Mouse (Mus musculus): ENCODE results near the gene Cckbr. TPM values are rescaled to one million over a fixed set of nuclear protein-coding genes. Genes with fewer than 3 reads are reported as not detected.

The Cckbr gene
- polyA plus RNA-seq, 1 experiment from 2014 or later, result not detected

GRCm38 (mm10) chr7:105485029-105485428 lies 59.5 kb downstream of the Cckbr start:
- in situ Hi-C loops (cut with MboI; ENCODE audit: low pct_unique_long_range_greater_than_20kb), result no loop called here
- no peaks in the 10 kb centered on the region for H3K27me3 ChIP-seq
- TF ChIP-seq CTCF (IDR thresholded peaks at IDR 0.05), result no peak
- DNase-seq (ENCODE audit: low read depth, low spot score) (no peak), ATAC-seq (no peak)
- ChIA-PET POLR2A (interaction anchor here (0.7 kb wide), 1 partner anchor 15 kb away, joined by 3 read pairs; no protein-coding TSS in a partner anchor), CTCF (interaction anchor here (1.4 kb wide), 1 partner anchor 73 kb away, joined by 4 read pairs; no protein-coding TSS in a partner anchor)

- POLR2A ChIA-PET, result no interaction called here
- CTCF ChIA-PET, result no interaction called here
- in situ Hi-C loops (cut with MboI; ENCODE audit: low pct_unique_long_range_greater_than_20kb), result no loop called here
- no peak for DNase-seq (ENCODE audit: low read depth, low spot score)
- no peak for TF ChIP-seq CTCF (IDR thresholded peaks at IDR 0.05)
- H3K27me3 ChIP-seq, result no peaks in the 10 kb centered on the region
- ATAC-seq, result no peak
Observed at GRCm38 (mm10) chr7:105487104-105487876, 61.8 kb downstream of the Cckbr start.

GRCm38 (mm10) chr7:105497881-105498280 lies 72.3 kb downstream of the Cckbr start:
- H3K27me3 ChIP-seq, result no peaks in the 10 kb centered on the region
- ChIA-PET POLR2A (no interaction called here), CTCF (interaction anchor here (1.6 to 2.3 kb wide), 3 partner anchors 18 to 90 kb away, joined by 4 to 5 read pairs (median 5); no protein-coding TSS in a partner anchor)
- DNase-seq (ENCODE audit: low read depth, low spot score) (no peak), ATAC-seq (no peak)
- TF ChIP-seq CTCF (IDR thresholded peaks at IDR 0.05), result no peak
- in situ Hi-C loops (cut with MboI; ENCODE audit: low pct_unique_long_range_greater_than_20kb), result no loop called here

- TF ChIP-seq CTCF (IDR thresholded peaks at IDR 0.05), result no peak
- DNase-seq (ENCODE audit: low read depth, low spot score) (no peak), ATAC-seq (peak; percentile 66)
- in situ Hi-C loops (cut with MboI; ENCODE audit: low pct_unique_long_range_greater_than_20kb), result no loop called here
- ChIA-PET POLR2A (no interaction called here), CTCF (interaction anchor here (0.8 to 2.3 kb wide), 4 partner anchors 17 to 91 kb away, joined by 3 to 5 read pairs (median 4); no protein-coding TSS in a partner anchor)
- H3K27me3 ChIP-seq, result no peaks in the 10 kb centered on the region
Observed at GRCm38 (mm10) chr7:105498854-105499492, 73.4 kb downstream of the Cckbr start.

GRCm38 (mm10) chr7:105499676-105500075 lies 74.1 kb downstream of the Cckbr start:
- no peak for DNase-seq (ENCODE audit: low read depth, low spot score)
- TF ChIP-seq CTCF (IDR thresholded peaks at IDR 0.05), result no peak
- no peaks in the 10 kb centered on the region for H3K27me3 ChIP-seq
- ATAC-seq, result no peak
- ChIA-PET CTCF (interaction anchor here (2.1 kb wide), 1 partner anchor 10 kb away, joined by 5 read pairs; no protein-coding TSS in a partner anchor), POLR2A (interaction anchor here (0.6 kb wide), 1 partner anchor 14 kb away, joined by 3 read pairs; no protein-coding TSS in a partner anchor)
- in situ Hi-C loops (cut with MboI; ENCODE audit: low pct_unique_long_range_greater_than_20kb), result loop anchor here (25.0 kb wide), 1 partner anchor 1287 kb away; the partner anchor contains the start of gene Trim6

- ChIA-PET POLR2A (no interaction called here), CTCF (interaction anchor here (1.4 to 2.5 kb wide), 4 partner anchors 8 to 91 kb away, joined by 4 to 11 read pairs (median 6); no protein-coding TSS in a partner anchor)
- in situ Hi-C loops (cut with MboI; ENCODE audit: low pct_unique_long_range_greater_than_20kb), result loop anchor here (25.0 kb wide), 1 partner anchor 1290 kb away; the partner anchor contains the start of gene Trim6
- ATAC-seq (no peak), DNase-seq (ENCODE audit: low read depth, low spot score) (no peak)
- no peak for TF ChIP-seq CTCF (IDR thresholded peaks at IDR 0.05)
- no peaks in the 10 kb centered on the region for H3K27me3 ChIP-seq
Observed at GRCm38 (mm10) chr7:105501984-105502383, 76.5 kb downstream of the Cckbr start.

GRCm38 (mm10) chr7:105507257-105507656 lies 81.7 kb downstream of the Cckbr start:
- no peak for DNase-seq (ENCODE audit: low read depth, low spot score)
- H3K27me3 ChIP-seq, result no peaks in the 10 kb centered on the region
- CTCF ChIA-PET, result no interaction called here
- POLR2A ChIA-PET, result no interaction called here
- no peak for TF ChIP-seq CTCF (IDR thresholded peaks at IDR 0.05)
- no peak for ATAC-seq
- in situ Hi-C loops (cut with MboI; ENCODE audit: low pct_unique_long_range_greater_than_20kb), result loop anchor here (25.0 kb wide), 1 partner anchor 1295 kb away; the partner anchor contains the start of gene Trim6

- no peak for TF ChIP-seq CTCF (IDR thresholded peaks at IDR 0.05)
- ATAC-seq, result no peak
- no peaks in the 10 kb centered on the region for H3K27me3 ChIP-seq
- DNase-seq (ENCODE audit: low read depth, low spot score), result no peak
- ChIA-PET POLR2A (no interaction called here), CTCF (interaction anchor here (1.2 to 1.6 kb wide), 4 partner anchors 9 to 102 kb away, joined by 3 to 5 read pairs (median 4); no protein-coding TSS in a partner anchor)
- in situ Hi-C loops (cut with MboI; ENCODE audit: low pct_unique_long_range_greater_than_20kb), result loop anchor here (25.0 kb wide), 1 partner anchor 1298 kb away; the partner anchor contains the start of gene Trim6
Observed at GRCm38 (mm10) chr7:105510143-105510542, 84.6 kb downstream of the Cckbr start.

- no peak for ATAC-seq
- no peak for TF ChIP-seq CTCF (IDR thresholded peaks at IDR 0.05)
- no peak for DNase-seq (ENCODE audit: low read depth, low spot score)
- CTCF ChIA-PET, result interaction anchor here (1.0 to 3.0 kb wide), 6 partner anchors 11 to 103 kb away, joined by 3 to 15 read pairs (median 7); no protein-coding TSS in a partner anchor
- H3K27me3 ChIP-seq, result no peaks in the 10 kb centered on the region
- POLR2A ChIA-PET, result no interaction called here
- in situ Hi-C loops (cut with MboI; ENCODE audit: low pct_unique_long_range_greater_than_20kb), result loop anchor here (25.0 kb wide), 1 partner anchor 1302 kb away; the partner anchor contains the start of gene Trim6
Observed at GRCm38 (mm10) chr7:105513845-105514291, 88.3 kb downstream of the Cckbr start.

GRCm38 (mm10) chr7:105514561-105514960 lies 89.0 kb downstream of the Cckbr start:
- in situ Hi-C loops (cut with MboI; ENCODE audit: low pct_unique_long_range_greater_than_20kb), result loop anchor here (25.0 kb wide), 1 partner anchor 1302 kb away; the partner anchor contains the start of gene Trim6
- ATAC-seq (no peak), DNase-seq (ENCODE audit: low read depth, low spot score) (no peak)
- TF ChIP-seq CTCF (IDR thresholded peaks at IDR 0.05), result no peak
- CTCF ChIA-PET, result interaction anchor here (1.0 to 3.0 kb wide), 8 partner anchors 9 to 103 kb away, joined by 3 to 15 read pairs (median 4); no protein-coding TSS in a partner anchor
- POLR2A ChIA-PET, result no interaction called here
- no peaks in the 10 kb centered on the region for H3K27me3 ChIP-seq
